Mouse (Mus musculus) bone marrow, adult 2 months (tissue): Measurements from ENCODE around the gene 4933403O08Rik. TPM values are rescaled to one million over a fixed set of nuclear protein-coding genes. Genes with fewer than 3 reads are reported as not detected.

Experiments used
- H3K27ac ChIP-seq: fragments of 200-500 bp; 2 replicates; pipeline ENCODE4 v1.5.1; 2012; ENCODE audit warnings: low read depth, mild to moderate bottlenecking, control low read depth, inconsistent platforms, low read length; ENCODE audit not compliant: control insufficient read depth, poor library complexity, insufficient read depth
- H3K4me1 ChIP-seq: fragments of 200-500 bp; 2 replicates; pipeline ENCODE4 v1.6.1; 2011; ENCODE audit warnings: low read length; ENCODE audit not compliant: control insufficient read depth, insufficient read depth
- H3K4me3 ChIP-seq: fragments of 200-500 bp; replicated peaks from 2 replicates; pipeline ENCODE3; 2011; ENCODE audit warnings: mild to moderate bottlenecking, low read depth, low read length, control low read depth; ENCODE audit not compliant: control insufficient read depth
- CTCF ChIP-seq: fragments of 200-500 bp; IDR thresholded peaks from 2 replicates; pipeline ENCODE4 v1.5.1; 2011; ENCODE audit warnings: low read length, control low read depth; ENCODE audit not compliant: control insufficient read depth, insufficient read depth
- POLR2A ChIP-seq: fragments of 200-500 bp; IDR thresholded peaks from 2 replicates; pipeline ENCODE4 v1.6.1; 2011; ENCODE audit warnings: low read depth, mild to moderate bottlenecking, control low read depth, low read length, borderline replicate concordance; ENCODE audit not compliant: control insufficient read depth
- WGBS: fragments of 180-500 bp; shearing (Covaris S2); methylation state at CpG from one replicate; pipeline ENCODE4 v1.1.7; 2018; 5-methylcytosine and 5-hydroxymethylcytosine counted together
- polyA plus RNA-seq: library from polyadenylated mRNA; stranded (reverse); fragments of >200 nt; gene quantifications from 2 replicates; pipeline ENCODE4 v1.2.4, GENCODE M21; 2011; ENCODE audit warnings: low replicate concordance; ENCODE audit not compliant: missing spikeins, insufficient read depth, insufficient read length

Gene 4933403O08Rik
- polyA plus RNA-seq = not detected in 2 replicates

- Histone ChIP-seq H3K4me1 (no peaks in the 10 kb centered on the region), H3K4me3 (no peak within 1 kb of the TSS), H3K27ac (no peak within 1 kb of the TSS)
- TF ChIP-seq POLR2A = no peak
- no peak for TF ChIP-seq CTCF
- WGBS = 82% methylated on average over 3 of the region's 3 CpGs
Measured at GRCm38 (mm10) chrX:112238749-112239148, at the start of gene 4933403O08Rik. TSS of gene 4933403O08Rik (plus strand) at chrX:112239049.

DNA sequence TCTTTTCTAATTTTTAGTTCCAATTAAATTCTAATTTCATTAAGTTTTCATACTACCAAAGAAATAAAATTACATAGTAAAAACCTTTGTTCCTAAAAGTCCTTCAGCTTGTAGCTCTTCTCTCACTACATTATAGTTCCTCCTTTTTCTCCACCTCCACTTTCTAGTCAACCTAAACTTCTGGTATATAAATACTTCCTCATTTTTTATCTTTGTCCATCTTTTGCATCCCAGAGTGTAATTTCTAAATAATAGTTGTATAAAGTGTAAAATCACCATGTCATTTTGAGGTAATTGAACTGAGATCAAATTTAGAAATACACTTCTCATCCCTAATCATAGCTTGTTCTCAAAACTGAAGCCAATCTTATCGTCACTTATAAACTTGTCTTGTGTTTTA is 4.1 kb downstream of the 4933403O08Rik start:
- WGBS = 77% methylated on average over 1 of the region's 1 CpGs
- H3K4me3 ChIP-seq = no peak overlapping the region
- no peaks in the 10 kb centered on the region for H3K4me1 ChIP-seq
- TF ChIP-seq CTCF (no peak), POLR2A (no peak)
- H3K27ac ChIP-seq = no peak overlapping the region

GRCm38 (mm10) chrX:112255513-112255912 is 16.7 kb downstream of the 4933403O08Rik start:
- WGBS = 66% methylated on average over 2 of the region's 2 CpGs
- no peak for TF ChIP-seq POLR2A
- TF ChIP-seq CTCF = no peak

GRCm38 (mm10) chrX:112273550-112273949 is 34.7 kb downstream of the 4933403O08Rik start:
- 39% methylated on average over 1 of the region's 1 CpGs for WGBS
- no peaks in the 10 kb centered on the region for H3K4me1 ChIP-seq
- no peak overlapping the region for H3K27ac ChIP-seq
- TF ChIP-seq CTCF (no peak), POLR2A (no peak)
- H3K4me3 ChIP-seq = no peak overlapping the region

More at GRCm38 (mm10) chrX:112255513-112255912, 16.7 kb downstream of the 4933403O08Rik start:
- no peak overlapping the region for H3K4me3 ChIP-seq
- H3K27ac ChIP-seq = no peak overlapping the region
- H3K4me1 ChIP-seq = no peaks in the 10 kb centered on the region

Other genes starting within 250 kb of the 4933403O08Rik start
- not detected in 2 replicates for gene Tex16, start 228.0 kb upstream of the 4933403O08Rik start, polyA plus RNA-seq
- gene Apool, start 72.3 kb downstream of the 4933403O08Rik start, polyA plus RNA-seq = 7.9 and 12.6 TPM in 2 replicates
- not detected in 2 replicates for gene Satl1, start 167.7 kb downstream of the 4933403O08Rik start, polyA plus RNA-seq